Mouse (Mus musculus): ENCODE results near the gene Map3k9. TPM values are rescaled to one million over a fixed set of nuclear protein-coding genes. Genes with fewer than 3 reads are reported as not detected.
A peak's percentile ranks its signal among the peaks of the same experiment; 100 is the strongest.

Gene Map3k9
- polyA plus RNA-seq, 1 experiment = 0.32 TPM

- Histone ChIP-seq H3K4me3 (ENCODE audit: insufficient read depth, low read depth, low read length) (no peak overlapping the region), H3K27ac (replicated peaks; ENCODE audit: low read depth, low read length) (no peak overlapping the region), H3K4me1 (ENCODE audit: control insufficient read depth, insufficient read depth, insufficient read length, low read length) (no peaks in the 10 kb centered on the region)
Measured at GRCm38 (mm10) chr12:81769458-81769857, 11.5 kb downstream of the Map3k9 start.

- Histone ChIP-seq H3K4me3 (ENCODE audit: insufficient read depth, low read depth, low read length) (no peak overlapping the region), H3K4me1 (ENCODE audit: control insufficient read depth, insufficient read depth, insufficient read length, low read length) (no peaks in the 10 kb centered on the region)
Measured at GRCm38 (mm10) chr12:81765386-81765785, 15.6 kb downstream of the Map3k9 start.

DNA sequence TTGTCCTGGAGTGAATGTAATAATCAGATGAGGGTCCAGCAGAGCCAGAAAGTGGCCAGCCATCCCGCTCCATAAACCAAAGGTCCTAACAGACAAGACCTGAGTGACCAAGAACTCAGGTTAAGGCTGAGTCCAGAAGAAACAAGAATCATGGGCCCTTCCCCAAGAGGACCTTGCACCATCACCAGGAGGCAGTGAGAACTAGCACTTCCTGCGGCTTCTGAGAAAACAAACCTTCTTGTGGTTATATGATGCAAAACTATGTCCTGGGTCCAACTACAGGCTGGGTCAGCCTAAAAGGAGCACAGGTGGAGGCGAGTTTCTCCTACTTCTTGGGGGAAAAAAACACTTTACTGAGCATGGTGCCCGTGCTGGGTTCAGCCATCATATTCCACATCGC lies 16.6 kb downstream of the Map3k9 start:
- Histone ChIP-seq H3K4me1 (ENCODE audit: control insufficient read depth, insufficient read depth, insufficient read length, low read length) (no peaks in the 10 kb centered on the region), H3K27ac (replicated peaks; ENCODE audit: low read depth, low read length) (no peak overlapping the region), H3K4me3 (ENCODE audit: insufficient read depth, low read depth, low read length) (no peak overlapping the region)

More at GRCm38 (mm10) chr12:81765386-81765785, 15.6 kb downstream of the Map3k9 start:
- no peak overlapping the region for H3K27ac ChIP-seq (replicated peaks; ENCODE audit: low read depth, low read length)

DNA sequence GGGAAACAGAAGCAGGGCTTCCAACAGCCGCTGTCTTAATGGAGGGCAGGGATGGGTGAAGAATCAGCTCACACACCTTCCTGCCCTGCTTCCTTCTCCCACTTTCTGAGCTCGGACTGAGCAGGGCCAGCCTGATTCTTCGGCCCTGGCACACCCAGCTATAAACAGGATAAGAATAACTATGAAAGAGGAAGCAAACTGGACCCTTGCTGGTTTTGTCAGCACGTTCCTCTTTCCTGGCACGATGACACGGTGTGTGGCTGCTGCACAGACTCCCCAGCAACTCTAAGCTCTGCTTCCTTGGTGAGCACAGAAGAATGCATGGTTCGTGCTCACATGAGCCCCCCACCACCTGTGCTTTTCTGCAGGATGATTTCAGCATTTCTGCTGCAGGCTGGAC lies 26.3 kb downstream of the Map3k9 start:
- no peak overlapping the region for H3K4me3 ChIP-seq (ENCODE audit: insufficient read depth, low read depth, low read length)
- no peaks in the 10 kb centered on the region for H3K4me1 ChIP-seq (ENCODE audit: control insufficient read depth, insufficient read depth, insufficient read length, low read length)
- H3K27ac ChIP-seq (replicated peaks; ENCODE audit: low read depth, low read length) = no peak overlapping the region

DNA sequence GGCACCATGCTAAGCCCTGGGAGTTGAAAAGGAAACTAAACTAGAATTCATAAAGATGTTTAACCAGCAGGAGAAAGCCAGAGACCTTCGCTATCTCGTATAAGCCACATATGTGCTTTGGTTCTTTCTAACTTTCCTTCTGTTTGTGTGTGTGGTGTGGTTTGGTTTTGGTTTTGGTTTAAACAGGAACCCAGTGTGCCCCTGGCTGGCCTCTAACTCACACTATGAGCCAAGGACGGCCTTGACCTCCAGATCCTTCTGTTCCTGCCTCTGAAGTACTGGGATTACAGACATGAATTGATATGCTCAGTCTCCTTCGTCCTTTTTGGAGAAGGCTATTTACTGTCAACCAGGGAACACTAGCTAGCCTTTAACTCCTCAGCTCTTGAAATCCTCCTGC lies 29.9 kb downstream of the Map3k9 start:
- Histone ChIP-seq H3K27ac (replicated peaks; ENCODE audit: low read depth, low read length) (no peak overlapping the region), H3K4me3 (ENCODE audit: insufficient read depth, low read depth, low read length) (no peak overlapping the region), H3K4me1 (ENCODE audit: control insufficient read depth, insufficient read depth, insufficient read length, low read length) (no peaks in the 10 kb centered on the region)

DNA sequence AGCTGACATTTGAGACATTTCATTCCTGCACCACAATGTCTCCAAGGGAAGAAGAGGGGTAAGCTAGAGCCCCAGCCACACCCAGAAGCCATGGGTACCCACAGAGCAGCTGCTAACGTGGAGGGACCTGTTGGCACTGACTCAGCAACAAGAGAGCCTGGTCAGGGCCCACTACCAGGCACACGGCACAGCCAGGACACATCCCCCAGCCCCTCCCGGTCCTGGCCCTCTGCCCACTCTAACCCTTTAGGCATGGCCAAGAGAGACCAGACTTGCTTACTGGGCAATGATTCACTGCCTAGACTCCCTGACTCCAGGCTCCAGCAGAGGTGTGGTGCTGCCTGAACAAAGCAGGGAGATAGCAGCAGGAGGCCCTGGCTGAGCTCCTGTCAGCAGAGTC lies 32.1 kb downstream of the Map3k9 start:
- Histone ChIP-seq H3K4me3 (ENCODE audit: insufficient read depth, low read depth, low read length) (no peak overlapping the region), H3K27ac (replicated peaks; ENCODE audit: low read depth, low read length) (no peak overlapping the region), H3K4me1 (ENCODE audit: control insufficient read depth, insufficient read depth, insufficient read length, low read length) (no peaks in the 10 kb centered on the region)

- Histone ChIP-seq H3K4me1 (ENCODE audit: control insufficient read depth, insufficient read depth, insufficient read length, low read length) (no peaks in the 10 kb centered on the region), H3K27ac (replicated peaks; ENCODE audit: low read depth, low read length) (no peak overlapping the region), H3K4me3 (ENCODE audit: insufficient read depth, low read depth, low read length) (no peak overlapping the region)
Measured at GRCm38 (mm10) chr12:81748021-81748576, 32.9 kb downstream of the Map3k9 start.

- Histone ChIP-seq H3K4me1 (ENCODE audit: control insufficient read depth, insufficient read depth, insufficient read length, low read length) (no peaks in the 10 kb centered on the region), H3K27ac (replicated peaks; ENCODE audit: low read depth, low read length) (no peak overlapping the region), H3K4me3 (ENCODE audit: insufficient read depth, low read depth, low read length) (no peak overlapping the region)
Measured at GRCm38 (mm10) chr12:81746400-81747024, 34.5 kb downstream of the Map3k9 start.

GRCm38 (mm10) chr12:81735246-81736070 lies 45.5 kb downstream of the Map3k9 start:
- Histone ChIP-seq H3K4me3 (ENCODE audit: insufficient read depth, low read depth, low read length) (no peak overlapping the region), H3K4me1 (ENCODE audit: control insufficient read depth, insufficient read depth, insufficient read length, low read length) (no peaks in the 10 kb centered on the region), H3K27ac (replicated peaks; ENCODE audit: low read depth, low read length) (no peak overlapping the region)

DNA sequence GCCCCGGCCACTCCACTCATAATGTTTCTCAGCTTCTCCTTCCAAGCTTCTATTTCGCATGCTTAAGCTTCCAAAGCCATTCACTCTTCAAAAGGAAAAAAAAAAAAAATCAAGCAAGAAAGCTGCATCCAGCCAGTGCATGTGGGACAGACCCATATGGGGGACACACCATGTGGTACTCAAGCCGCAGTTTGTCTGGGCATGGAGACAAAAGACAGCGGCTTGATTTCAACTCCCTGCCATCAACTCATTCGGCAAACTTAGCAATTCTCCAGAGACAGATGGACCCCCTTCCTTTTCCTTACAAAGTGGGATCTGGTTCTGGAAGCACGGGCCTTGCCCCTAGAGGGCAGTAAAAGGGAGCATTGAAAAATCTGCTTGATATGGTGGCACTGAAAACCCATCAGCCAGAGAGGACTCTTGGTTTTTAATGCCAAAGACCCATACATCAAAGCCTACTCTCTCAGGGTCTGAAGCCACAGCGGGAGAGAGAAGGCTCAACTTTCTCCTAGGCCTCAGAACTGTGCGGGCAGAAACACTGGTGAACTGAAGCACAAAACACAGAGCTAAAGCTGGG lies 54.6 kb downstream of the Map3k9 start:
- no peak overlapping the region for H3K27ac ChIP-seq (replicated peaks; ENCODE audit: low read depth, low read length)
- no peak overlapping the region for H3K4me3 ChIP-seq (ENCODE audit: insufficient read depth, low read depth, low read length)

GRCm38 (mm10) chr12:81724776-81725175 lies 56.2 kb downstream of the Map3k9 start:
- Histone ChIP-seq H3K4me1 (ENCODE audit: control insufficient read depth, insufficient read depth, insufficient read length, low read length) (no peaks in the 10 kb centered on the region), H3K4me3 (ENCODE audit: insufficient read depth, low read depth, low read length) (no peak overlapping the region), H3K27ac (replicated peaks; ENCODE audit: low read depth, low read length) (no peak overlapping the region)

More for the DNA sequence above, 54.6 kb downstream of the Map3k9 start:
- no peaks in the 10 kb centered on the region for H3K4me1 ChIP-seq (ENCODE audit: control insufficient read depth, insufficient read depth, insufficient read length, low read length)

DNA sequence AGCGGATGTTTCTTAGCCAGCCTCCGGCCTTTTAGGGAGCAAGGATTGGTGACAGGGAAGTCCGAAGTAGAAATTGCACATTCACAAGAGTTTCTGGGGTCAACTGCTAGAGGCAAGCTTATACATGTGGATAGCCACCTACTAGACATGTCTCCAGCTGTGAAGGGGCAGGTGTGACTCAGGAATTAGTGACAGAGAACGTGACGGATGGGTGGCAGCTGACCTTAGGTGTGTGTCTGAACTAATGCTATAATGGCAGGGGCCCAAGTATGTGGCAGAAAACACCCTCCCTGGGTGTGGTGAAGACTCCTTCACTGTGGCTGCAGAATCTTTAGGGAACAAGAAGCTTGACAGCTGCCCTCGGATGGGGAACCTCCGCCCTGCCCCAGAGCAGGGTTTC lies 57.6 kb downstream of the Map3k9 start:
- no peaks in the 10 kb centered on the region for H3K4me1 ChIP-seq (ENCODE audit: control insufficient read depth, insufficient read depth, insufficient read length, low read length)

GRCm38 (mm10) chr12:81719715-81720114 lies 61.3 kb downstream of the Map3k9 start:
- H3K4me1 ChIP-seq (ENCODE audit: control insufficient read depth, insufficient read depth, insufficient read length, low read length) = no peaks in the 10 kb centered on the region

More for the DNA sequence above, 57.6 kb downstream of the Map3k9 start:
- no peak overlapping the region for H3K27ac ChIP-seq (replicated peaks; ENCODE audit: low read depth, low read length)
- no peak overlapping the region for H3K4me3 ChIP-seq (ENCODE audit: insufficient read depth, low read depth, low read length)

DNA sequence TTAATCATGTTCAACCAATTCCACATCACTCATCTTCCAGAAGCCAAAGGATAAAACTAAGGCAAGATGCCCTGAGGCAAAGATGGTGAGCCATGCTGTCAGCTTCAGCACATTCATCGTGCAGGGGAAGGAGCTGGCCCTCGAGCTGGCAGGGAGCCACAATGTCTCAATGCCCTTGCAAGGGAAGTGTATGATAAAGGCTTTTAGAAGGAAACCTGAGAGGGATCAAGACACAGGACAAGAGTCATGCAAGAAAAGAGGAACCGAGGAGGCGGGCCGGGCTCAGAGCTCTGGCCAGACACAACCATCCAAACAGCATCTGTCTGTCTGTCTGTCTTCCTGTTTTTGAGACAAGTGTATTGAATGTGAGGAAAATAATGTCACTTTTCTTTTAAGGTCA lies 61.8 kb downstream of the Map3k9 start:
- Histone ChIP-seq H3K27ac (replicated peaks; ENCODE audit: low read depth, low read length) (no peak overlapping the region), H3K4me1 (ENCODE audit: control insufficient read depth, insufficient read depth, insufficient read length, low read length) (no peaks in the 10 kb centered on the region), H3K4me3 (ENCODE audit: insufficient read depth, low read depth, low read length) (no peak overlapping the region)

More at GRCm38 (mm10) chr12:81719715-81720114, 61.3 kb downstream of the Map3k9 start:
- H3K27ac ChIP-seq (replicated peaks; ENCODE audit: low read depth, low read length) = peak overlapping the region; percentile 38; the same call in 1 of the 2 replicates
- H3K4me3 ChIP-seq (ENCODE audit: insufficient read depth, low read depth, low read length) = no peak overlapping the region

GRCm38 (mm10) chr12:81712618-81713017 lies 68.4 kb downstream of the Map3k9 start:
- Histone ChIP-seq H3K4me3 (ENCODE audit: insufficient read depth, low read depth, low read length) (no peak overlapping the region), H3K27ac (replicated peaks; ENCODE audit: low read depth, low read length) (no peak overlapping the region), H3K4me1 (ENCODE audit: control insufficient read depth, insufficient read depth, insufficient read length, low read length) (no peaks in the 10 kb centered on the region)

Measured in brown adipose tissue, adult 24 weeks (tissue).